Mouse (Mus musculus): ENCODE measurements around the gene Olfr373. TPM values are rescaled to one million over a fixed set of nuclear protein-coding genes. Genes with fewer than 3 reads are reported as not detected.

The Olfr373 gene
- polyA plus RNA-seq, 1 experiment from 2014 or later: not detected

- H3K4me1 ChIP-seq (ENCODE audit: control insufficient read depth, insufficient read depth, low read length): no peaks in the 10 kb centered on the region
- no peak overlapping the region for H3K4me3 ChIP-seq (ENCODE audit: low read depth, low read length)
- peaks cover 81% of the 10 kb centered on the region for H3K36me3 ChIP-seq (ENCODE audit: control insufficient read depth, insufficient read depth, low read length)
- no peaks in the 10 kb centered on the region for H3K27me3 ChIP-seq (replicated peaks; ENCODE audit: control insufficient read depth, insufficient read depth, low read length)
- no peak overlapping the region for H3K27ac ChIP-seq (ENCODE audit: low read depth, low read length)
- 96% methylated on average over 1 of the region's 1 CpGs for WGBS
- DNase-seq (ENCODE audit: low spot score) (no peak), ATAC-seq (no peak)
- no peak overlapping the region for H3K9ac ChIP-seq (ENCODE audit: low read length)
- no peak overlapping the region for H3K4me2 ChIP-seq (ENCODE audit: low read length)
- no peaks in the 10 kb centered on the region for H3K9me3 ChIP-seq (replicated peaks; ENCODE audit: control insufficient read depth, low read length)
These were observed 66.1 kb downstream of the Olfr373 start for GRCm38 (mm10) chr8:72149056-72149455.

DNA sequence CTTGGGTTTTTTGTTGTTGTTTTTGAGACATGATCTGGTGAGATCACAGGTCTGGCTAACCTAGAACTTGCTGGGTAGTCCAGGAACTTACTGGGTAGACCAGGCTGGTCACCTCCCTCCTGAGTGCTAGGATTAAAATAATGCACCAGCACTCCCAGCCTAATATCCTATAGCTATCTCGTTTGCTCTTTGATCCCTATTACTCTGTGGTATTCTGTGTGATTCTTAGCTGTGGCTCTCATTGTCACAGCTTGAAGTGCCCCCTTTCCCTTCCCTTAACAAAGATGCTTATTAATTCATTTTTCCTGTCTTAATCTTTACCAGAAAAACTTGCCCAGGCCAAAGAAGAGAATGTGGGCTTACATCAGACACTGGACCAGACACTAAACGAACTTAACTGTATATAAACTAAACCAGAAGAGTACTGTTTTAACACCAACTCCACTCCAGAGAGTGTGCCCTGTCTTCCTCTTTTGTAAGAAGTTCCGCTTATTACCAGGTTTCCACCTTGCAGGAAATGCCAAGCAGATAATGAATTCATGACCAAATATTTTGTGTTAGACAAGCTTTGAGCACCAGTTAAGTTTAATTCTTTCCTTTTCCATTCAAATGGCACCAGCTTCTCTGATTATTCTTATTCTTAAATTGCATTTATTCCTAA lies 68.6 kb downstream of the Olfr373 start:
- Histone ChIP-seq H3K9me3 (replicated peaks; ENCODE audit: control insufficient read depth, low read length) (no peaks in the 10 kb centered on the region), H3K4me1 (ENCODE audit: control insufficient read depth, insufficient read depth, low read length) (no peaks in the 10 kb centered on the region), H3K4me2 (ENCODE audit: low read length) (no peak overlapping the region), H3K27ac (ENCODE audit: low read depth, low read length) (no peak overlapping the region), H3K36me3 (ENCODE audit: control insufficient read depth, insufficient read depth, low read length) (peaks cover 59% of the 10 kb centered on the region), H3K27me3 (replicated peaks; ENCODE audit: control insufficient read depth, insufficient read depth, low read length) (no peaks in the 10 kb centered on the region), H3K9ac (ENCODE audit: low read length) (no peak overlapping the region), H3K4me3 (ENCODE audit: low read depth, low read length) (no peak overlapping the region)
- ATAC-seq (no peak), DNase-seq (ENCODE audit: low spot score) (no peak)
- 78% methylated on average over 3 of the region's 3 CpGs for WGBS

Other genes starting within 250 kb of the Olfr373 start
- 9.1 and 9.3 TPM in 2 replicates for gene Zfp709, start 201.2 kb upstream of the Olfr373 start, polyA plus RNA-seq (2014; fragmentation: Nextera tagmentation; extraction: Ambion mirVana)
- 15.4 and 19.7 TPM in 2 replicates for gene Zfp882, start 174.6 kb upstream of the Olfr373 start, polyA plus RNA-seq (2014; fragmentation: Nextera tagmentation; extraction: Ambion mirVana)
- gene Zfp617, start 174.5 kb upstream of the Olfr373 start, polyA plus RNA-seq (2014; fragmentation: Nextera tagmentation; extraction: Ambion mirVana): 31.6 and 32.1 TPM in 2 replicates
- 26.2 and 27.8 TPM in 2 replicates for gene Zfp961, start 132.1 kb upstream of the Olfr373 start, polyA plus RNA-seq (2014; fragmentation: Nextera tagmentation; extraction: Ambion mirVana)
- gene Cyp4f18, start 73.6 kb upstream of the Olfr373 start, polyA plus RNA-seq (2014; fragmentation: Nextera tagmentation; extraction: Ambion mirVana): 0.12 and 0.23 TPM in 2 replicates
- gene Olfr372, start 42.0 kb upstream of the Olfr373 start, polyA plus RNA-seq (2014; fragmentation: Nextera tagmentation; extraction: Ambion mirVana): not detected in 2 replicates
- gene Olfr374, start 23.9 kb downstream of the Olfr373 start, polyA plus RNA-seq (2014; fragmentation: Nextera tagmentation; extraction: Ambion mirVana): 0.04 TPM in 1 of 2 replicates, not detected in the other
- 247 and 252 TPM in 2 replicates for gene Tpm4, start 51.8 kb downstream of the Olfr373 start, polyA plus RNA-seq (2014; fragmentation: Nextera tagmentation; extraction: Ambion mirVana)
- gene Rab8a, start 78.0 kb downstream of the Olfr373 start, polyA plus RNA-seq (2014; fragmentation: Nextera tagmentation; extraction: Ambion mirVana): 85.6 and 86.7 TPM in 2 replicates
- gene Hsh2d, start 106.5 kb downstream of the Olfr373 start, polyA plus RNA-seq (2014; fragmentation: Nextera tagmentation; extraction: Ambion mirVana): not detected in 2 replicates
- not detected in 2 replicates for gene Cib3, start 129.7 kb downstream of the Olfr373 start, polyA plus RNA-seq (2014; fragmentation: Nextera tagmentation; extraction: Ambion mirVana)
- not detected in 2 replicates for gene Gm11034, start 130.5 kb downstream of the Olfr373 start, polyA plus RNA-seq (2014; fragmentation: Nextera tagmentation; extraction: Ambion mirVana)
- 87.4 and 92.9 TPM in 2 replicates for gene Fam32a, start 136.6 kb downstream of the Olfr373 start, polyA plus RNA-seq (2014; fragmentation: Nextera tagmentation; extraction: Ambion mirVana)
- gene Ap1m1, start 156.8 kb downstream of the Olfr373 start, polyA plus RNA-seq (2014; fragmentation: Nextera tagmentation; extraction: Ambion mirVana): 214 TPM in 2 replicates
- gene Gm10282, start 222.1 kb downstream of the Olfr373 start, polyA plus RNA-seq (2014; fragmentation: Nextera tagmentation; extraction: Ambion mirVana): 24.8 and 31.0 TPM in 2 replicates
- 3.7 and 4.2 TPM in 2 replicates for gene Klf2, start 235.9 kb downstream of the Olfr373 start, polyA plus RNA-seq (2014; fragmentation: Nextera tagmentation; extraction: Ambion mirVana)

All from forebrain, embryonic 14.5 days (tissue).